In genomic region chr1:136139990-136140640, GRCm38 (mm10) we compare ENCODE assay signal across 8 mouse cellular contexts. TPM values are rescaled to one million over a fixed set of nuclear protein-coding genes. Genes with fewer than 3 reads are reported as not detected.
DNase-seq lines count a peak whose midpoint lies in the region; ATAC-seq and TF ChIP-seq lines count a peak whose summit lies in the region.

No protein-coding gene starts in this region.

- H3K4me3 ChIP-seq in embryonic facial prominence, embryonic 12.5 days = peak overlapping the region; percentile 55
- peak overlapping the region; percentile 55 for H3K4me3 ChIP-seq in heart, adult 2 months
- peak overlapping the region; percentile 58 for H3K4me3 ChIP-seq in kidney, adult 2 months (ENCODE audit: insufficient read depth, low read depth, low read length)
- H3K4me3 ChIP-seq in limb, embryonic 13.5 days = peak overlapping the region; percentile 59
- peak overlapping the region; percentile 39 for H3K4me3 ChIP-seq in midbrain, embryonic 15.5 days

- DNase-seq in 3134 (ENCODE audit: extremely low read depth, insufficient read length, low spot score) = peak; percentile 95
- peak; percentile 85 for DNase-seq in adrenal gland, postnatal 25 days
- peak; percentile 73 to 87 for DNase-seq in heart, adult 2 months
- peak; percentile 92 for DNase-seq in kidney, adult 2 months
- DNase-seq in spleen, postnatal 10 days (ENCODE audit: low spot score in 2 of 2) = peak; percentile 71 to 84

- ATAC-seq in embryonic facial prominence, embryonic 12.5 days (ENCODE audit: insufficient number of reproducible peaks, insufficient read depth, low FRiP score, low TSS enrichment) = 0 out of 2 replicates have a peak, but pooled peaks have one; percentile 8
- ATAC-seq in limb, embryonic 13.5 days (ENCODE audit: low FRiP score, low read depth) = peak; percentile 67
- ATAC-seq in midbrain, embryonic 15.5 days (replicated peaks) = peak; percentile 26; the same call in 1 of the 2 replicates

- H3K4me1 ChIP-seq in embryonic facial prominence, embryonic 12.5 days = peaks cover 75% of the 10 kb centered on the region
- peaks cover 8% of the 10 kb centered on the region for H3K4me1 ChIP-seq in heart, adult 2 months (ENCODE audit: control insufficient read depth, insufficient read depth, low read length)
- H3K4me1 ChIP-seq in kidney, adult 2 months (ENCODE audit: control insufficient read depth, insufficient read depth, low read length) = no peaks in the 10 kb centered on the region
- peaks cover 70% of the 10 kb centered on the region for H3K4me1 ChIP-seq in limb, embryonic 13.5 days
- peaks cover 90% of the 10 kb centered on the region for H3K4me1 ChIP-seq in midbrain, embryonic 15.5 days

- peak overlapping the region; percentile 72 for H3K9ac ChIP-seq in embryonic facial prominence, embryonic 12.5 days
- peak overlapping the region; percentile 59 for H3K9ac ChIP-seq in heart, adult 2 months (ENCODE audit: low read depth, low read length)
- H3K9ac ChIP-seq in limb, embryonic 13.5 days = peak overlapping the region; percentile 87
- peak overlapping the region; percentile 50 for H3K9ac ChIP-seq in midbrain, embryonic 15.5 days

- no peaks in the 10 kb centered on the region for H3K79me2 ChIP-seq in heart, adult 2 months (replicated peaks; ENCODE audit: control insufficient read depth, insufficient read depth, low read length)

- H3K4me2 ChIP-seq in embryonic facial prominence, embryonic 12.5 days (replicated peaks) = peak overlapping the region; percentile 81
- H3K4me2 ChIP-seq in limb, embryonic 13.5 days (replicated peaks) = peak overlapping the region; percentile 88
- H3K4me2 ChIP-seq in midbrain, embryonic 15.5 days = peak overlapping the region; percentile 73

- peaks cover 8% of the 10 kb centered on the region; the same call in 1 of the 2 replicates for H3K36me3 ChIP-seq in embryonic facial prominence, embryonic 12.5 days
- no peaks in the 10 kb centered on the region for H3K36me3 ChIP-seq in heart, adult 2 months (ENCODE audit: control insufficient read depth, insufficient read depth, low read length)
- H3K36me3 ChIP-seq in kidney, adult 2 months (ENCODE audit: control insufficient read depth, insufficient read depth, low read length) = no peaks in the 10 kb centered on the region
- peaks cover 7% of the 10 kb centered on the region for H3K36me3 ChIP-seq in limb, embryonic 13.5 days
- H3K36me3 ChIP-seq in midbrain, embryonic 15.5 days (replicated peaks) = 0 out of 2 replicates have a peak, but pooled peaks cover 4% of the 10 kb centered on the region

- peak; percentile 61 for TF ChIP-seq POLR2A in heart, adult 2 months (IDR thresholded peaks at IDR 0.05; ENCODE audit: insufficient read depth, low read depth, low read length)
- peak; percentile 48 for TF ChIP-seq POLR2A in kidney, adult 2 months (IDR thresholded peaks at IDR 0.05; ENCODE audit: low read depth, low read length)

- H3K27ac ChIP-seq in embryonic facial prominence, embryonic 12.5 days = peak overlapping the region; percentile 91
- peak overlapping the region; percentile 62 for H3K27ac ChIP-seq in heart, adult 2 months
- H3K27ac ChIP-seq in kidney, adult 2 months (ENCODE audit: insufficient read depth, low read depth, low read length) = peak overlapping the region; percentile 33
- H3K27ac ChIP-seq in limb, embryonic 13.5 days = peak overlapping the region; percentile 94
- peak overlapping the region; percentile 77 for H3K27ac ChIP-seq in midbrain, embryonic 15.5 days

- no peak for TF ChIP-seq CTCF in heart, adult 2 months (IDR thresholded peaks at IDR 0.05)
- TF ChIP-seq CTCF in kidney, adult 2 months (conservative IDR thresholded peaks at IDR 0.05; ENCODE audit: insufficient read depth, insufficient read length, low read depth, low read length) = no peak

- TF ChIP-seq EP300 in heart, adult 2 months (IDR thresholded peaks at IDR 0.05; ENCODE audit: insufficient read depth, low read depth, low read length) = no peak

- under 1% methylated on average over 32 of the region's 32 CpGs for WGBS in embryonic facial prominence, embryonic 12.5 days
- 4% methylated on average over 32 of the region's 32 CpGs for WGBS in heart, adult 2 months
- WGBS in kidney, adult 2 months = under 1% methylated on average over 32 of the region's 32 CpGs
- under 1% methylated on average over 32 of the region's 32 CpGs for WGBS in limb, embryonic 13.5 days
- WGBS in midbrain, embryonic 15.5 days = 1% methylated on average over 32 of the region's 32 CpGs

- intact Hi-C loops in heart, adult 2 months (cut with DNase I) = no loop called here

- no peaks in the 10 kb centered on the region for H3K9me3 ChIP-seq in embryonic facial prominence, embryonic 12.5 days
- no peaks in the 10 kb centered on the region for H3K9me3 ChIP-seq in limb, embryonic 13.5 days
- H3K9me3 ChIP-seq in midbrain, embryonic 15.5 days = no peaks in the 10 kb centered on the region

- H3K27me3 ChIP-seq in embryonic facial prominence, embryonic 12.5 days = no peaks in the 10 kb centered on the region
- no peaks in the 10 kb centered on the region for H3K27me3 ChIP-seq in heart, adult 2 months (ENCODE audit: control insufficient read depth, insufficient read depth, low read length)
- H3K27me3 ChIP-seq in kidney, adult 2 months (replicated peaks; ENCODE audit: control insufficient read depth, insufficient read depth, low read length) = no peaks in the 10 kb centered on the region
- no peaks in the 10 kb centered on the region for H3K27me3 ChIP-seq in limb, embryonic 13.5 days
- no peaks in the 10 kb centered on the region for H3K27me3 ChIP-seq in midbrain, embryonic 15.5 days (replicated peaks)

RNA-seq across cellular contexts. Expression of gene Kif21b, which starts 8.9 kb away (rescaled TPM):
- 3.2 and 4.6 TPM in 2 replicates for total RNA-seq in adrenal gland, postnatal 25 days (2021)
- 8.6 and 9.7 TPM in 2 replicates for polyA plus RNA-seq in embryonic facial prominence, embryonic 12.5 days (2016; fragmentation: Nextera tagmentation; extraction: Ambion mirVana)
- total RNA-seq in heart, adult 2 months (2021) = under 1 TPM; 0.78 to 0.98 TPM
- polyA plus RNA-seq in heart, adult 2 months (2012; rRNA removed) = 1.7 and 2.7 TPM in 2 replicates
- 1.3 and 4.2 TPM in 2 replicates for polyA plus RNA-seq in kidney, adult 2 months (2012; rRNA removed)
- 5.5 and 5.6 TPM in 2 replicates for polyA plus RNA-seq in limb, embryonic 13.5 days (2015; fragmentation: Nextera tagmentation; extraction: Ambion mirVana)
- polyA plus RNA-seq in midbrain, embryonic 15.5 days (2015; fragmentation: Nextera tagmentation; extraction: Ambion mirVana) = 58.9 and 62.0 TPM in 2 replicates

Comparison
In these comparisons a context has a peak if more than half of its experiments do, and no peak if none do; other contexts are left out.
1. Peak in every context shown above with its lines: DNase-seq, ATAC-seq, H3K4me3 ChIP-seq and H3K27ac ChIP-seq.
2. ATAC-seq: peak in every context shown above with its lines; median percentile 67 in limb, embryonic 13.5 days; 26 in midbrain, embryonic 15.5 days; 8 in embryonic facial prominence, embryonic 12.5 days.
3. H3K27ac ChIP-seq: peak in every context shown above with its lines; median percentile 94 in limb, embryonic 13.5 days; 91 in embryonic facial prominence, embryonic 12.5 days; 77 in midbrain, embryonic 15.5 days; 62 in heart, adult 2 months; 33 in kidney, adult 2 months.